Mouse (Mus musculus) embryo, embryonic 10 days (tissue): Measurements from ENCODE around the gene Elovl3.
A peak's percentile ranks its signal among the peaks of the same experiment; 100 is the strongest.
"Not testable (repeated sequence)": the region's sequence is repeated elsewhere in the genome, so short reads cannot be mapped to it uniquely, and the experiment has no call there.

Experiments used
- DNase-seq: peaks from one replicate; pipeline ENCODE4 v3.0.0-alpha.2; 2015; ENCODE audit warnings: low spot score

The Elovl3 gene

GRCm38 (mm10) chr19:46131694-46132525 is at the start of gene Elovl3:
Gene Elovl3 (plus strand): TSS chr19:46131897.
- DNase-seq = peak; percentile 56

- no peak for DNase-seq
Measured at GRCm38 (mm10) chr19:46085185-46085584, 46.5 kb upstream of the Elovl3 start.

DNA sequence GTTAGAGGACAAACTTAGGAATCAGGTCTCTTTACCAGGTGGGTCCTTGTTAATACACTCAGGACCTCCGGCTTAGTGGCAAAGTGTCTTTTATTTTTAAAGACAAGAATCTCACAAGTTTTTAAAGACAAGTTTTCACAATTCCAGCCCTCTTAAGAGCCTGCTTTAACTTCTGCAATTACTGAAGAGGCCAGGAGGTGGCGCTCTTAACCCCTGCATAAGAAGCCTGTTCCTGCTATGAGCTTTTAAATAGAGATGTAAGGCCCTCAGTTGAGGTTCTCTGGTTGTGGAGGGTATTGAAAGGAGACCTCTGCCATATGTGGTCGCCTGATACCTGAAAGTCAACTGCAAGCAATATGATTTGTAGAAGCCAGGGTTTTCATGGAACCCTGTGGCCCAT is 45.4 kb upstream of the Elovl3 start:
- DNase-seq = peak; percentile 55

GRCm38 (mm10) chr19:46087871-46088270 is 43.8 kb upstream of the Elovl3 start:
- DNase-seq = no peak

GRCm38 (mm10) chr19:46091641-46092040 is 40.1 kb upstream of the Elovl3 start:
- DNase-seq = no peak

DNA sequence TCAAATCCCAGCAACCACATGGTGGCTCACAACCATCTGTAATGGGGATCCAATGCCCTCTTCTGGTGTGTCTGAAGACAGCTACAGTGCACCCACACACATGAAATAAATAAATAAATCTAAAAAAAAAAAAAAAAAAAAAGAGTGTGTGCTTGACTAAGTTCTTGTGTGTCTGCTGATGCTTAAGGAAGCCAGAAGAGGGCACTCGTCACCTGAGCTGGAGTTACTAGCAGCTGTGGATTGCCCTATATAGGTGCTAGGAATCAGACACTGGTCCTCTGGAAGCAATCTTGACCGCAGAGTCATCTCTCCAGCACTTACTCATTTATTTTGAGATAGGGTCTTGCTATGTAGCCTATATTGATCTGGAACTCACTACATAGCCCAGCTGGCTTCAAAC is 37.6 kb upstream of the Elovl3 start:
- no peak for DNase-seq

DNA sequence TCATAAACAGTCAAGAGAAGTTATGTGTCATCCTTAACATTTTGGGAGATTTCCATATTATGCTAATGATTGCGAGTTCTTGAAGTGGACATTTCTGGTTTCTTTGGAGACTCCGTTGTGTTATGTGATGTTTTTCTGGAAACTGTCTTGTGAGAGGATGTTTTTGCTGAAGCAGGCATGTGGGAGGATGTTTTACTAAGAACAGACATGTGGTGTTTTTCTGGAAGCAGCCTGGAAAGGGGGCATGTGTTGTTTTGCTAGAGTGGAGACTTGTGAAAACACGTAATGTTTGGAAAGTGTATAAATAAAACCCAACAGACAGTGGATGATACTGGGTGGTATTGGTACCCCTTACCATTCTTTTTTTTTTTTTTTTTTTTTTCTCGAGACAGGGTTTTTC is 36.4 kb upstream of the Elovl3 start:
- no peak for DNase-seq

DNA sequence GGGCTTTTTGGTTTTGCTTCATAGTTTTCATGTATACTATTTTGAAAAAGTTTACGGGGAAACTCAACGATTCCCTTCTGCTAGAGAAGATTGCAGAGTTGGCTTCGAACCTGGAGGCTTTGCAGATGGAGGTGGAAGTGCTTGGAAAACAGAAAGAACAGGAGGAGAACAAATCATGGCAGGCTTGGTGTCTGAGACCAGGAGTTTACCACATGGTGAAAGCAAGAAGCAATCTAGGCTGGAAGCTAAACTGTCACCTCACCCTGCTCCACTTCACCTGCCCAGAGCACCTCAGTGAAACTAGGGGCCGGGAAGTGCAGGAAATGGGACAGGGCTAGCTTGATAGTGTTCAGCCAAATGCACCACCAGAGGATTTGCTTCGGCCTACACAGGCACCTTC is 35.3 kb upstream of the Elovl3 start:
- no peak for DNase-seq

DNA sequence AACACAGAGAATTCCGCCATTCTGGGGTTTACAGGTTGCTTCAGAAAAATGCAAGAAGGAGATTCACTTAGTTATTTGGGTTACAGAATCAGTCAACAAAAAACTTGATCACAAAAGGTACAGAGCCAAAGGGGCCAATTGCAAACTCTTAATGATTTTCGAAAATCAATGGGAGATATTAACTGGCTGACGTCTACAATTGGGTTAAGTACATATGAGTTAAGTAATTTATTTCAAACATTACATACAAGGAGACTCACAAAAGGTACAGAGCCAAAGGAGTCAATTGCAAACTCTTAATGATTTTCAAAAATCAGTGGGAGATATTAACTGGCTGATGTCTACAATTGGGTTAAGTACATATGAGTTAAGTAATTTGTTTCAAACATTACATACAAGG is 32.1 kb upstream of the Elovl3 start:
- DNase-seq = no peak

DNA sequence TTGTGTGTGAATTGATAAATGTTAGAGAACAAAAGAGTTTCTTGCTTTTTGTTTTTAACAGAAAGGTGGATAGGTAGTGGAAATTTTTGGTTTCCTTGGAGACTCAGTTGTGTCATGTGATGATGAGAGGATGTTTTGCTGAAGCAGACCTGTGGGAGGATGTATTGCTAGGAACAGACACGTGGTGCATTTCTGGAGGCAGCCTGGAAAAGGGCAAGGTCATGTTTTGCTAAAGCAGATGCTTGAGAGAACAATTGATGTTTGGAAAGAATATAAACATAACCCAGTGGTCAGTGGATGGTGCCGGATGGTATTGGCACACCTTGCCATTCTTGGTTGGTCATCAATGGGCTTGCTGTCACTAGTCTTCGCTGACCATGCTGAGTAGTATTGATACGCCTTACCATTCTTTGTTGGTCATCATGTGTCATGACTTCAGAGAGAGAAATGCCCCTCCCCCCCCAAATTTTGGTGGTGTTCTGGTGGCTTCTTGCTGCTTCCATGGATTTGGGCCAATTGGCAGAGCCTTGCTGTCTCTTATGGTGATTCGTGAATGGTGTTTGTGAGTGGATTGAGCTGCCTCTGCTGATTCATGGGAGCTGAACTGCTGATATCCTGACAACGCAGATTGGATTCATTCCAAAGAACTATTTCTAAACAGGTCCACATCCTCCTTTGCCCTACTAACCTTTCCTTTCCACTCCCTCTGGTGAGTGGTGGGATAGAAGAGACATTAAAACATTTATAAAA is 28.1 kb upstream of the Elovl3 start:
- no peak for DNase-seq

- no peak for DNase-seq
Measured at GRCm38 (mm10) chr19:46104187-46104557, 27.5 kb upstream of the Elovl3 start.

DNA sequence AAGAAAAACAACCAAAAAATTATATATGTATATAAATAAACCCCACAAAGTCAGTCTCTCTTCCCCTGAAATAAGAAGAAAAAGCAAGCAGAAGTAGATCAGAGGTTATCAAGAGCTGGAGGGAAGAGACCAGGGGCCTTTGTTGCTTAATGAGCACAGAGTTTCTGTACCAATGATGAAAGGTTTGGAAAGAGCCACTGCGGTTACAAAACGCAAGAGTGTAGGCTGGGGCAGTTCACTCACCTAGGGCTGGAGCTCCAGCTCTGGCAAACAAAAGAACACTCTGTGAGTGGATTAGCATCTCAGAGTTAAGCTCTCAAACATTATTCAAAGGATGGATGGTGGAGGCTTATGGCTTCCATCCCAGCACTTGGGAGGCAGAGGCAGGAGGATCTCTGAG is 21.5 kb upstream of the Elovl3 start:
- DNase-seq = no peak

DNA sequence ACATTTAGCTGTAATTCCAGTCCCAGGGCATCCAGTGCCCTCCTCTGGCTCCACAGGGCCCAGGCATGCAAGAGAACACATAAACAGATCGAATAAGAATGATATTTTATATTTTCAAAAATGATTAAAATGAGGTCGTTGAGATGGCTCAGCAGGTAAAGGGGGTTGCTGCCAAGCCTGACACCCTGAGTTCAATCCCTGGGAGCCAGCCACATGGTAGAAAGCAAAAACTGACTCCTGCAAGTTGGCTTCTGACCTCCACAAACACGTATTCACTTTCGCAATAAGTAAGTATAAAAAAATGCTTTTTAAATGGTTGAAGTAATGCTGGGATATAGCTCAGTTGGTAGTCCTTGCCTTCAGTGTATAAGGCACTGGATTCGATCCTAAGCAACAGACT is 20.9 kb upstream of the Elovl3 start:
- no peak for DNase-seq

GRCm38 (mm10) chr19:46114617-46115016 is 17.1 kb upstream of the Elovl3 start:
- no peak for DNase-seq

- no peak for DNase-seq
Measured at GRCm38 (mm10) chr19:46119458-46119857, 12.2 kb upstream of the Elovl3 start.

GRCm38 (mm10) chr19:46120872-46121271 is 10.8 kb upstream of the Elovl3 start:
- no peak for DNase-seq

DNA sequence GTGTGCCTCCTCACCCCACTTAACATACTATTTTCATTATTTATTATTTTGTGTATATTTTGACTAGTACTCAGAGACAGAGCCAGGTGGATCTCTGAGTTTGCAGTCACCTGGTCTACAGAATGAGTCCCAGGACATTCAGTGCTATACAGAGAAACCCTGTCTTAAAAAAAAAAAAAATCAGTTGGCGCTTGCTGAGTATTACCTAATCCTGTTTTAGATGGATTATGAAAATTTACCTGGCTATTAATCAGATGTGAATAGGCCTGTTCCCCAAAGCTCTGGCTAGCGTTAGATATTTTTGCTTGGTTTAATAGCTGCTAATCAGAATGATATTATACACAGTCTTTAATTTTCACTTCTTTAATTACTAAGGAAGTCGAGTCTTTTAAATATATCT is 7.8 kb upstream of the Elovl3 start:
- no peak for DNase-seq

- DNase-seq = no peak
Measured at GRCm38 (mm10) chr19:46124651-46125050, 7.0 kb upstream of the Elovl3 start.

DNA sequence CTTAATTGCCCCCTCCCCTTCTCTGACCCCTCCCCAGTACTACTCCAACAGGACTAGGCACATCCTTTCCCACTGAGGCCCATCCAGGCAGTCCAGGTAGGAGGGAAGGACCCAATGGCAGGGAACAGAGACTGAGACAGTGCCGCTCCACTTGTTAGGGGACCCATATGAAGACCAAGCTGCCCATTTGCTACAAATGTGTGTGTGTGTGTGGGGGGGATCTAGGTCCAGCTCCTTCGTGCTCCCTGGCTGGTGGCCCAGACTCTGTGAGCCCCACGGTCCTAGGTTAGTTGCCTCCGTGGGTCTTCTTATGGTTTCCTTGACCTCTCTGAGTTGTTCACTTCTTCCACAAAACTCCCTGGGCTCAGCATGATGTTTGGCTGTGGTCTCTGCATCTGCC is 5.4 kb upstream of the Elovl3 start:
- DNase-seq = no peak

- DNase-seq = not testable (repeated sequence)
Measured at GRCm38 (mm10) chr19:46129737-46130136, 2.0 kb upstream of the Elovl3 start.

DNA sequence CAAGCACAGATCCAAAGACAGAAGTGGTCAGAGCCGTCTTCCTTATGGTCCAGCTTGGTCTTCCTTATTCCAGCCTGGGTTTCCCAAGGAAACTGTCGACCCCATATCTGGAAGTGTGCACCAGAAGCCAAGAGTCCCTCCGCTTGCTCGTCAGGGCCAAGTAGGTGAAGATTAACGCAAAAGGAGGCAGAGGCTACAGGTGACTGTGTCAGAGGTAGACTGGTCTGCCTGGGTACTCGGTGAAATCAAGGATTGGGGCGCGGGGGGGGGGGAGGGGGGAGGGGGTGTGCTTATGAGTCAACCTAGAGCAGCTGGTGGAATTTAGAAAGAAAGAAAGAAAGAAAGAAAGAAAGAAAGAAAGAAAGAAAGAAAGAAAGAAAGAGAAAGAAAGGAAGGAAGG is 414 bp upstream of the Elovl3 start:
- DNase-seq = no peak

- DNase-seq = no peak
Measured at GRCm38 (mm10) chr19:46132577-46132976, 880 bp downstream of the Elovl3 start.

- peak; percentile 96 for DNase-seq
Measured at GRCm38 (mm10) chr19:46135297-46135696, 3.6 kb downstream of the Elovl3 start.
